Mouse (Mus musculus): Measurements from ENCODE around the gene Chrm2.

The Chrm2 gene

GRCm38 (mm10) chr6:36409016-36409415, 21.1 kb downstream of the Chrm2 start:
- no peaks in the 10 kb centered on the region for H3K27me3 ChIP-seq (ENCODE audit: insufficient read depth, low read length)
- H3K4me3 ChIP-seq (replicated peaks; ENCODE audit: low read length): no peak overlapping the region
- no peaks in the 10 kb centered on the region for H3K9me3 ChIP-seq (ENCODE audit: low read length)
- TF ChIP-seq CTCF (conservative IDR thresholded peaks at IDR 0.05; ENCODE audit: low read length): no peak
- no peak for TF ChIP-seq NANOG (IDR thresholded peaks at IDR 0.05; ENCODE audit: borderline replicate concordance, low read length)
- TF ChIP-seq POU5F1 (IDR thresholded peaks at IDR 0.05; ENCODE audit: borderline replicate concordance, low read length): no peak
- H3K36me3 ChIP-seq (ENCODE audit: insufficient read depth, low read length): no peaks in the 10 kb centered on the region
- no peaks in the 10 kb centered on the region for H3K4me1 ChIP-seq (replicated peaks; ENCODE audit: low read depth, low read length)

GRCm38 (mm10) chr6:36410057-36410456, 22.2 kb downstream of the Chrm2 start:
- Histone ChIP-seq H3K4me3 (replicated peaks; ENCODE audit: low read length) (no peak overlapping the region), H3K27me3 (ENCODE audit: insufficient read depth, low read length) (no peaks in the 10 kb centered on the region), H3K4me1 (replicated peaks; ENCODE audit: low read depth, low read length) (no peaks in the 10 kb centered on the region), H3K36me3 (ENCODE audit: insufficient read depth, low read length) (no peaks in the 10 kb centered on the region), H3K9me3 (ENCODE audit: low read length) (no peaks in the 10 kb centered on the region)
- TF ChIP-seq CTCF (conservative IDR thresholded peaks at IDR 0.05; ENCODE audit: low read length) (no peak), NANOG (IDR thresholded peaks at IDR 0.05; ENCODE audit: borderline replicate concordance, low read length) (no peak), POU5F1 (IDR thresholded peaks at IDR 0.05; ENCODE audit: borderline replicate concordance, low read length) (no peak)

GRCm38 (mm10) chr6:36419716-36420115, 31.8 kb downstream of the Chrm2 start:
- H3K4me1 ChIP-seq (replicated peaks; ENCODE audit: low read depth, low read length): no peaks in the 10 kb centered on the region
- H3K9me3 ChIP-seq (ENCODE audit: low read length): no peaks in the 10 kb centered on the region
- no peak for TF ChIP-seq CTCF (conservative IDR thresholded peaks at IDR 0.05; ENCODE audit: low read length)
- no peak for TF ChIP-seq NANOG (IDR thresholded peaks at IDR 0.05; ENCODE audit: borderline replicate concordance, low read length)
- no peak for TF ChIP-seq POU5F1 (IDR thresholded peaks at IDR 0.05; ENCODE audit: borderline replicate concordance, low read length)
- H3K27me3 ChIP-seq (ENCODE audit: insufficient read depth, low read length): no peaks in the 10 kb centered on the region
- H3K4me3 ChIP-seq (replicated peaks; ENCODE audit: low read length): no peak overlapping the region
- H3K36me3 ChIP-seq (ENCODE audit: insufficient read depth, low read length): no peaks in the 10 kb centered on the region

GRCm38 (mm10) chr6:36437964-36438363, 50.1 kb downstream of the Chrm2 start:
- TF ChIP-seq CTCF (conservative IDR thresholded peaks at IDR 0.05; ENCODE audit: low read length): no peak
- TF ChIP-seq POU5F1 (IDR thresholded peaks at IDR 0.05; ENCODE audit: borderline replicate concordance, low read length): no peak
- TF ChIP-seq NANOG (IDR thresholded peaks at IDR 0.05; ENCODE audit: borderline replicate concordance, low read length): no peak

GRCm38 (mm10) chr6:36439218-36439617, 51.3 kb downstream of the Chrm2 start:
- Histone ChIP-seq H3K27me3 (ENCODE audit: insufficient read depth, low read length) (no peaks in the 10 kb centered on the region), H3K4me3 (replicated peaks; ENCODE audit: low read length) (no peak overlapping the region), H3K36me3 (ENCODE audit: insufficient read depth, low read length) (no peaks in the 10 kb centered on the region), H3K4me1 (replicated peaks; ENCODE audit: low read depth, low read length) (no peaks in the 10 kb centered on the region), H3K9me3 (ENCODE audit: low read length) (no peaks in the 10 kb centered on the region)
- TF ChIP-seq NANOG (IDR thresholded peaks at IDR 0.05; ENCODE audit: borderline replicate concordance, low read length) (no peak), POU5F1 (IDR thresholded peaks at IDR 0.05; ENCODE audit: borderline replicate concordance, low read length) (no peak), CTCF (conservative IDR thresholded peaks at IDR 0.05; ENCODE audit: low read length) (no peak)

More at GRCm38 (mm10) chr6:36437964-36438363, 50.1 kb downstream of the Chrm2 start:
- Histone ChIP-seq H3K4me1 (replicated peaks; ENCODE audit: low read depth, low read length) (no peaks in the 10 kb centered on the region), H3K9me3 (ENCODE audit: low read length) (no peaks in the 10 kb centered on the region), H3K4me3 (replicated peaks; ENCODE audit: low read length) (no peak overlapping the region), H3K27me3 (ENCODE audit: insufficient read depth, low read length) (no peaks in the 10 kb centered on the region), H3K36me3 (ENCODE audit: insufficient read depth, low read length) (no peaks in the 10 kb centered on the region)

GRCm38 (mm10) chr6:36451480-36451879, 63.6 kb downstream of the Chrm2 start:
- H3K4me3 ChIP-seq (replicated peaks; ENCODE audit: low read length): no peak overlapping the region

GRCm38 (mm10) chr6:36455071-36455470, 67.2 kb downstream of the Chrm2 start:
- H3K27me3 ChIP-seq (ENCODE audit: insufficient read depth, low read length): no peaks in the 10 kb centered on the region
- no peaks in the 10 kb centered on the region for H3K36me3 ChIP-seq (ENCODE audit: insufficient read depth, low read length)
- H3K4me1 ChIP-seq (replicated peaks; ENCODE audit: low read depth, low read length): no peaks in the 10 kb centered on the region
- no peak overlapping the region for H3K4me3 ChIP-seq (replicated peaks; ENCODE audit: low read length)
- TF ChIP-seq POU5F1 (IDR thresholded peaks at IDR 0.05; ENCODE audit: borderline replicate concordance, low read length): no peak
- no peak for TF ChIP-seq CTCF (conservative IDR thresholded peaks at IDR 0.05; ENCODE audit: low read length)
- no peak for TF ChIP-seq NANOG (IDR thresholded peaks at IDR 0.05; ENCODE audit: borderline replicate concordance, low read length)
- no peaks in the 10 kb centered on the region for H3K9me3 ChIP-seq (ENCODE audit: low read length)

More at GRCm38 (mm10) chr6:36451480-36451879, 63.6 kb downstream of the Chrm2 start:
- Histone ChIP-seq H3K4me1 (replicated peaks; ENCODE audit: low read depth, low read length) (no peaks in the 10 kb centered on the region), H3K36me3 (ENCODE audit: insufficient read depth, low read length) (no peaks in the 10 kb centered on the region), H3K9me3 (ENCODE audit: low read length) (no peaks in the 10 kb centered on the region), H3K27me3 (ENCODE audit: insufficient read depth, low read length) (no peaks in the 10 kb centered on the region)
- TF ChIP-seq POU5F1 (IDR thresholded peaks at IDR 0.05; ENCODE audit: borderline replicate concordance, low read length): no peak
- TF ChIP-seq CTCF (conservative IDR thresholded peaks at IDR 0.05; ENCODE audit: low read length): no peak
- no peak for TF ChIP-seq NANOG (IDR thresholded peaks at IDR 0.05; ENCODE audit: borderline replicate concordance, low read length)

GRCm38 (mm10) chr6:36457015-36457414, 69.1 kb downstream of the Chrm2 start:
- H3K4me3 ChIP-seq (replicated peaks; ENCODE audit: low read length): no peak overlapping the region

GRCm38 (mm10) chr6:36464008-36464407, 76.1 kb downstream of the Chrm2 start:
- no peaks in the 10 kb centered on the region for H3K27me3 ChIP-seq (ENCODE audit: insufficient read depth, low read length)
- H3K4me3 ChIP-seq (replicated peaks; ENCODE audit: low read length): no peak overlapping the region
- no peaks in the 10 kb centered on the region for H3K36me3 ChIP-seq (ENCODE audit: insufficient read depth, low read length)
- TF ChIP-seq CTCF (conservative IDR thresholded peaks at IDR 0.05; ENCODE audit: low read length) (no peak), POU5F1 (IDR thresholded peaks at IDR 0.05; ENCODE audit: borderline replicate concordance, low read length) (no peak), NANOG (IDR thresholded peaks at IDR 0.05; ENCODE audit: borderline replicate concordance, low read length) (no peak)
- H3K4me1 ChIP-seq (replicated peaks; ENCODE audit: low read depth, low read length): no peaks in the 10 kb centered on the region
- no peaks in the 10 kb centered on the region for H3K9me3 ChIP-seq (ENCODE audit: low read length)

More at GRCm38 (mm10) chr6:36457015-36457414, 69.1 kb downstream of the Chrm2 start:
- Histone ChIP-seq H3K4me1 (replicated peaks; ENCODE audit: low read depth, low read length) (no peaks in the 10 kb centered on the region), H3K36me3 (ENCODE audit: insufficient read depth, low read length) (no peaks in the 10 kb centered on the region), H3K9me3 (ENCODE audit: low read length) (no peaks in the 10 kb centered on the region), H3K27me3 (ENCODE audit: insufficient read depth, low read length) (no peaks in the 10 kb centered on the region)
- TF ChIP-seq NANOG (IDR thresholded peaks at IDR 0.05; ENCODE audit: borderline replicate concordance, low read length) (no peak), POU5F1 (IDR thresholded peaks at IDR 0.05; ENCODE audit: borderline replicate concordance, low read length) (no peak), CTCF (conservative IDR thresholded peaks at IDR 0.05; ENCODE audit: low read length) (no peak)

All from E14TG2a.4 (cell line).